Mouse (Mus musculus) c-Kit-positive CD71-positive TER-119-positive erythroid progenitor cells, embryonic 14.5 days (primary cell): ENCODE measurements around the gene Clcf1.

Source experiments
- DNase-seq: peaks from one replicate; pipeline ENCODE4 v3.0.0-alpha.2; 2013; ENCODE audit warnings: low spot score

Gene Clcf1

DNA sequence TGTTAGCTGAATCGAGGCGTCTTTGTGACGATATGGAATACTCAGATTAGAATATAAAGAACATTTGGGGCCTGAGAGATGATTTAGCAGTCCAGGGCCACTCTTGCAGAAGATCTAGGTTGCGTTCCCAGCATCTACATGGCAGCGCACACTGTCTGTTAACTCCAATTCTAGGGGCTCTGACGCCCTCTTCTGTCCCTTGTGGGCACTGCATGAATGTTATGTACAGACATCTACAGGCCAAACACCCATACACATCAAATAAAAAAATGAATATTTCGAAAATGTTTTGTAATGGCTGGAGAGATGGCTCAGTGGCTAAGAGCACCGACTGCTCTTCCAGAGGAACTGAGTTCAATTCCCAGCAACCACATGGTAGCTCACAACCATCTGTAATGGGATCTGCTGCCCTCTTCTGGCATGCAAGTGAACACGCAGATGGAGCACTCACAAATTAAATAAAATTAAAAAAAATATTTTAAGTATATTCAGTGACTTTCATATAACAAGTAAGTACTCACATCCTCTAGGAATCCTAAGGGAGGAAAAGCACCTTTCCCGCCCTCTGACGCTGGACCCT lies 41.6 kb downstream of the Clcf1 start:
- DNase-seq: no peak

DNA sequence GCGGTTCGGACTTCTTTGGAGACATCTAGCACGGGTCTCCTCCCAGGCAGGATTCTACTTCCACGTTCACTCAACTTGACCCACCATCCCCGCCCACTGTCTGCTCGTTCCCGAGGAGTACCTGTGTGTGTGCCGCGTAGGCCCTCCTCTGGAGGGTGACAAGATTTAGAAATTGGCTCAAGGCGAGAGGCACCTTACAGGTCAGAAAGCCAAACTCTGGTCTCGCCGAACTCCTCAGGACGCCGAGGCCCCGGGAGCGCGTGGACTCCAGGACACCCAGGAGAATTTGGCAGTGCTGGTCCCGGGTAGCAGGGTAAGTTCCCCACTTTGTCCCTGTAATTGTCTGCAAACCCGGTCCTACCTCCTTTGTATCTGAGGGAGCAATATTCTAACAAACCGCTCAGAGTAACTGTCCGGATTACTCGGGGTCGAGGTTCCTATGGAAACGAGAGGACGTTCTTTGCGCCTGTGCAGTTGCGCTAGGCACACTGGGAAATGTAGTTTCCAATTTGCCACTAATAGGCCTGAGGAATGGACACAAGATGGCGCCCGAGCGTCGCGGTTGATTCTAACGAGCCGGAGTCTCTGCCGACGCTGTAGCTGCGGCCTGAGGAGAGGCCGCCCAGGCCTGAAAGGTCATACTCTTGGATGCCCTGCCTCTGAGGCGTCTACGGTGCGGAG lies 43.3 kb downstream of the Clcf1 start:
- peak; percentile 94 for DNase-seq

DNA sequence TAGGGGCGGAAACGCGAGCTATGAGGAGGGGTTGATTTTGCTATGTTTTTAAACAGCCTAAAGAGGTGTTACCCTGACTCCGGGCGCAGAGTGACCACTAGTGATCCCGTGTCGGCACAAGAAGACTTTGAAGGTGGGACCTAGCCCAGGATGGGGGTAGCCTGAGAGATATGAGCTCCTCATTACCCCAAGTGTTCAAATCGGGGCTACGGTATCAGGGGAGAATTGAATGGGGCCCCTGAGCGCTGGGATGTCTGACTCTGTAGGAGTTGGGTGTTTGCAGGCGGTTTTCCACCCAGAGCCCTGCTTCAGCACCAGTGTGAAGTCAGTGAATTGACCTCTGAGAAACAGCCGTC lies 43.8 kb downstream of the Clcf1 start:
- DNase-seq: no peak

DNA sequence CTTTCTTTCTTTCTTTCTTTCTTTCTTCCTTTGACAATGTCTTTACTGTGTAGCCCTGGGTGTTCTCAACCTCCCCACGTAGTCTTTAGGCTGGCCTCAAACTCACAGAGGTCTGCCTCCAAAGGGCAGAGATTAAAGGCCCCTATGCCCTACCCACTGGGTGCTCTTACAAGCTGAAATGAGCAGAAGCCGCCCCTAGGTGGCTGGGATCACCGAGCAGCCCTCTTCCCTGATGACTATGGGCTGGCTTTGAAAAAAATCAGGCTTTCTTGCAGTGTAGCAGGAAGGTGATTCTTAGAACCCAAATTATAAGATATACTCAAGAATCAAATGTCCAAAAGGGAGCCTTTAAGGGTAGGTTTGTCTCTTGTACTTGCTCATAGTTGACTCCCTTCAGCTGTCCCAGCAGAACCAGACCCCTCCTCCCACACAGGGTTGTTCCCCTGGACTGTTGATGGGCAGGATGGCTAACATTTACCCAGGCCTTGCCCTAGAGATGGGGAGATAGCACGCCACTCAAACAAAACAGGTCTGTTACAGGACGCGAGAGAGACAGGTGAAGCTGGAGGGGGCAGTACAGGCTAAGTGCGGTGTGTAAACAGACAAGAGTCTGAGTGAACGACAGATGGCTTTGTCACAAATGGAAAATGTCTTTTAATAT lies 47.1 kb downstream of the Clcf1 start:
- DNase-seq: no peak

DNA sequence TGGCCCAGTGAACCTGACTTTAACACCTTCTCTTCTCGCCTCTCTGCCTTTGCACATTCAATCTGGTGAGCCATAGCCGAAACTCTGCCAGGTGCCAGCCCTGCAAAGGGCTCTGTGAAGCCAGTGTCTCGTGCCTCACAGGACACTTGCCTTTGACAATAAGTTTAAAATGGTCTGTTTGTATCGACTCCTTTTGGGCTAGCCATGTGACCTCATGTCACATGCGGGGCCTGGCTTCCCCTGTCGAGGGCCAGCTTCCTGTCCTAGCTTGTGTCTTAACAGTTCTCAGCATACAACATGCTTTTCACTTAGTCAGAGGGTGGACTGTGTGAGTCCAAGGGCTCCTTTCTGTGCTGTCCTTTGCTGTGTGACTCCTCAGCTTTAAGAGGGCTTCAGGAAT lies 48.7 kb downstream of the Clcf1 start:
- no peak for DNase-seq

DNA sequence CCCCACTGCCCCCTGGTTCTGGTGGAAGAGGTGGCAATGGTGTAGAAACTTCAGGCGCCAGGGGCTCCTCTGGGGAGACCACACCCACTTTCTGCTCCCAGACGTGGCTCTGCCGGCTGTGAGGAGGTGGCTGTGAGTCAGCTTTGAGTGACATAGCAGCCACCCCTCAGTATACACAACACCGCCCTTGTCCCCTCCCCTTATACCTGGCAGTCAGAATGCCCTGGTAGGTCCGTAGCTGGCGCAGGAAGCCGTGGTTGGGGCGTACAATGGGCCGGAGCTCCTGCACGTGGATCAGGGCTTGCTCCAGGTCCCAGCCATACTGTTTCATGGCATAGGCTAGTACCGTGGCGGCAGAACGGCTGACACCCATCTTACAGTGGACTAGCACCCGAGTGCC lies 49.7 kb downstream of the Clcf1 start:
- DNase-seq: no peak

DNA sequence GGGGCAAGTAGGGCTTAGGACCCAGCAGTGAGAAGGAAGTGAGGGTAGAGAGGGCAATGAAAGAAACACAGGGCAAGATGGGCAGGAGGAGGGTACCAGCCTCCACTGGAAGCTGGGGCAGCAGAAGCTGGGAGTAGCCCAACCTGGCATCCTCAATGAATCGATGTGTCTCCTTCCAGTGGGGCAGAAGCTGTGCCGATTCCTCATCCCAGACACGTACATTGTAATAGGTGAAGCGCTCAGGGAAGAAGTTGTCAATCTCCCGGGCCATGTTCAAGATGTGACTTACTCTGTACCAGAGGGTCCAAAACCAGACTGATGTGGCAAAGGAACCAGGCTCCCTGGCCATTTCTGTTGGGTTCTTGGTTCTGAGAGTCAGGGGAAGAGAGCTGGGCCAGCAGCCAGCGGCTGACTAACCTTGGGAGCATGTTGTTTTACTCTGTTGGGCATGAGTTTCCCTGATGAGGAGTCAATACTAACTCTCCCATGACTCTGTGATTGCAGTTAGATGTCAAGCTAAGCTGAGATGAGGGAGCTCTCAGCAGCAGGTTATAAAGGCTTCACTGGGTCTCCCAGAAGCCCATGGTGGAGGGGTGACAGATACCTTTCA lies 50.2 kb downstream of the Clcf1 start:
- no peak for DNase-seq

DNA sequence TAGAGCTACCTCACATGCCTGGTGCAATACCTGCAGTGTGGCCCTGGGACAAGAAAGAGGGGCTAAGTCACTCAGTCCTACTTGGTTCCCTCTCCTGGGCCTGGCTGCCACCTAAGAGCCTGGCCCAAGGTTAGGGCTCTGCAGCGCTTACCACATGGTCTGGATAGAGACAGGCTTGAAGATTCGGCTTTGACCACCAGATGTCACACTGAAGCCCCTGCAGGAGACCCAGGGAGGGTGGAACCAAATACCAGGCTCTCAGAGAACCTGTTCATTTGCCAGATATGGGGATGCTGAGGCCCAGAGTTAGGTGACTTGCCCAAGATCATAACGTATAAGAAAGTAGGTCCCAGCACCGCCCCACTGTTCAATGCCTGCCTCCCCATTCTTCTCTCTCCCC lies 51.9 kb downstream of the Clcf1 start:
- no peak for DNase-seq

DNA sequence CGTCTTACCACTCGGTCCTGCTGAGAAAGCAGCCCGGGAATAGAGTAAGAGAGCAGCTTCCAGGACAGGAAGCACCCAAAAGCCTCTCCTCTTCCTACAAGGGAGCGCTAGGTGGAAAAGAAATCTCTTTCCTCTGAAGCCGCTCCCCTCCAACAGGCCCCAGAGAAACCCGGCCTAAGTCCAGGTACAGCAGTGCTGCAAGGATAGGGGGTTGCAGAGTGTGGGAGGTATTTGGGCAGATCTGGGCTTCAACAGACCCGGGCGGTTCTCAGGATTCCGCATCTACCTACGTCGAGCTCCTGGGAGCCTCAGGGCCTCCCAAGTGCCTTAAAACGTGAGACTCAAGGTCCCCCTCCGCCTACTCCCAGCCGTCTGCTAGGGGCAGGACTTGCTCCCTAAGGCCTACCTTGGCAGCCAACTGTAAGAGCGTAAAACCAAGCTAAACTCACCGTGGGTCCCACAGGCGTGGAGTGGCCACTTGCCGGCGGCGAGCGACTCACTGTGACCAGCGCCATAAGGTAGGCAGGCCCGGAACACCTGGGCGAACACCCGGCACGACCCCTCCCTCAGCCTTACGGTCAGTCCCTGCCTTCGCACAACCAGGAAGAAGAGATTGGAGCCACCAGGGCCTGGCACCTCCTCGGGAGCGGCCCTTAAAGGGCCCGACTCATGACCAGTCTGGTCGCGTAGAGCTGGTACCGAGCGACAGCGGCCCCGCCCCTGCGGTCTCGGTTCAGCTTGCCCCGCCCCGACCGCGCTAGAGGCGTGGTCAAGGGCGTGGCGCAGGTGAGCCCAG lies 54.7 kb downstream of the Clcf1 start, which contains the start of gene Ssh3:
TSS of gene Ssh3 (minus strand) at position 615 of the 796 bp plus-strand sequence.
- peak; percentile 54 for DNase-seq

DNA sequence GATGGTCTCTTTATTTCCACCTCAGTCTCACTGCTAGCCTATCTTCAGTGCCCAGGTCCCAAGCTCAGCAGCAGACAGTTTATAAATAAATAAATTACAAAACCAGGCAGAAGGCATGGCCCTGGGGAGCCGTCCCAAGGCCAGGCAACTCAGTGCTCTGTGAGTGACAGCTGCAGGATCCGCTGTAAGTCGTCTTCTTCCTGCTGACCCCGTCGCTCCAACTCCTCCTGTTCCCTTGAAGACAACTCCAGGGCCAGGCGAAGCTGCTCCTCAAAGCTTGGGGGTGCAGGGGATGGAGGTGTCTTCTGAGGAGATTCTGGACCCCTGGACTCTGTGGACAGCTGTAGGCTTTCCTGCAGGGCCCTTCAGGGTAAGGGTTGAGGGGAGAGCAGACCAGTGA lies 56.1 kb downstream of the Clcf1 start:
- DNase-seq: no peak

DNA sequence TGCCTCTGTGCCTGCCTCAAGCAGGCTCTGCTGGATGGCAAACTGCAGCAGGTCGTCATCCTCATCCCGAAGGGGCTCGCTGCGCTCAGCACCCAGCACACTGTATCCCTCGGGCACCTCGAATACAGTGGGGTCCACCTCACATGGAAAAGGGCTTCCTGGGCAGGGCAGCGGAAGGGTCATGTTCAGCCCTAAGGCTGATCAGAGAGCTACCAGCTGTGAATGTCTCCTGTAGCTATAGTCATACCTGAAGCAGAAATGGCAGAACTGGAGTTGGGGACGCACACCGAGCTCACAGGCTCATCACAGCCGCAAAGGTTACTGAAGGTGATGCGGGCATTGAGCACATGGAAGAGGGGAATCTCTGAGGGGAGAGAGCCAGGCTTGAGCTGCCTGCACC lies 56.9 kb downstream of the Clcf1 start:
- DNase-seq: no peak
